ENCODE assay signal across 8 mouse cellular contexts in the genomic region with DNA sequence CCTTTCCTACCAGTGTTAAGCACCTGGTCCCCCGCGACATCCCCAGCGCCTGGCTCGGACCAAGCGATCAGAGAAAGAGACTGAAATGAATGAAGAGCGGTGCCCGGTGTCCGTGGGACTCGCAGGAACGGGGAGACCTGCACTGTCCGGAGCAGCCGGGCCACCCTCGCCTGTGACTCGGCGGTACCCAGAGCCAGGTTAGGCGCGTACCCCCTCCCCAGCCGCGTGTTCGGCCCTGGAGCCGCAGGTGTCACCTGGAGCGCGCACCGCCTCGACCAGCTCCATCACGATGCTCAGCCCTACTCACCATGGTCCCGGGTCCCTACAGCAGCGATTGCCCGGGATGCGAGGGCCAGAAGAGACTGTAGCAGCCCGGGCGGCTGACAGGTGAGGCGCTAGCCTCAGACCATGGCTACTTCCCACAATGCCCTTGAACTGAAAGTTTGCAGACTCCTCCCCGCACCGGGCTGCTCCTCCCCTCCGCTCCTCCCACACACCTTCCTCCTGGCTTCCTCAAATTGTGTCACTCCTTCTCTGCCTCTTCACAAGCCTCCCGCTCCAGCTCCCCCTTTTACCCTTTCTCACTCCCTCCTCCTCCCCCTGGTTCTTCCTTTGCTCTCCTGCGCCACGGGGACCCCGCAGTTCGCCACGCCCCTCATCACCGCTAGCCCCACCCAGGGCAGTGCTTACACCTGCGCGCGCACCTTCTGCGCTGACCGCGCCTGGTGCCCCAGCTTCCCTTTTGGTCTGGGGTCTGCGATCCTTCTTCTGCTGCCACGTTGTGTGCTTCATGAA. TPM values are rescaled to one million over a fixed set of nuclear protein-coding genes. Genes with fewer than 3 reads are reported as not detected.
DNase-seq lines count a peak whose midpoint lies in the region; ATAC-seq and TF ChIP-seq lines count a peak whose summit lies in the region.

A gene (minus strand): TSS at position 430 of the 795 bp plus-strand sequence.

- H3K4me3 ChIP-seq in heart, adult 2 months, result peak within 1 kb of the TSS; percentile 39
- H3K4me3 ChIP-seq in liver, embryonic 13.5 days (replicated peaks), result peak within 1 kb of the TSS; percentile 76

- peak within 1 kb of the TSS; percentile 29; the same call in 1 of the 2 replicates for H3K9ac ChIP-seq in heart, adult 2 months (ENCODE audit: low read depth, low read length)
- H3K9ac ChIP-seq in liver, embryonic 13.5 days, result peak within 1 kb of the TSS; percentile 72

- intact Hi-C loops in heart, adult 2 months (cut with DNase I), result no loop called here

- no peaks in the 10 kb centered on the region for H3K9me3 ChIP-seq in liver, embryonic 13.5 days (replicated peaks)

- ATAC-seq in liver, embryonic 13.5 days (ENCODE audit: low read depth), result peak; percentile 96

- TF ChIP-seq EP300 in heart, adult 2 months (IDR thresholded peaks at IDR 0.05; ENCODE audit: insufficient read depth, low read depth, low read length), result no peak

- H3K4me2 ChIP-seq in liver, embryonic 13.5 days, result peak within 1 kb of the TSS; percentile 92

- H3K27me3 ChIP-seq in heart, adult 2 months (ENCODE audit: control insufficient read depth, insufficient read depth, low read length), result peaks cover 6% of the 10 kb centered on the region
- peaks cover 21% of the 10 kb centered on the region for H3K27me3 ChIP-seq in liver, embryonic 13.5 days
- H3K27me3 ChIP-seq in splenic B cell, adult 2 months (ENCODE audit: control insufficient read depth, insufficient read depth, low read length, poor library complexity, severe bottlenecking), result no peaks in the 10 kb centered on the region

- no peaks in the 10 kb centered on the region for H3K79me2 ChIP-seq in heart, adult 2 months (replicated peaks; ENCODE audit: control insufficient read depth, insufficient read depth, low read length)

- TF ChIP-seq POLR2A in heart, adult 2 months (IDR thresholded peaks at IDR 0.05; ENCODE audit: insufficient read depth, low read depth, low read length), result no peak

- TF ChIP-seq CTCF in heart, adult 2 months (IDR thresholded peaks at IDR 0.05), result no peak

- DNase-seq in heart, adult 11 months, result peak; percentile 92
- DNase-seq in heart, adult 8-10 months (ENCODE audit: low spot score), result no peak
- peak; percentile 58 to 60 for DNase-seq in cerebellum, postnatal 36 days
- DNase-seq in heart, adult 2 months, result peak; percentile 30 to 59
- peak; percentile 83 for DNase-seq in kidney, adult 9 months
- DNase-seq in liver, embryonic 13.5 days, result peak; percentile 59
- DNase-seq in naive thymus-derived CD4-positive, alpha-beta T cell, adult 2 months (ENCODE audit: low read depth), result peak; percentile 84
- peak; percentile 89 for DNase-seq in splenic B cell, adult 2 months (ENCODE audit: low read depth, low spot score)

- H3K27ac ChIP-seq in heart, adult 2 months, result no peak within 1 kb of the TSS
- H3K27ac ChIP-seq in liver, embryonic 13.5 days, result no peak within 1 kb of the TSS

- H3K4me1 ChIP-seq in heart, adult 2 months (ENCODE audit: control insufficient read depth, insufficient read depth, low read length), result no peaks in the 10 kb centered on the region
- H3K4me1 ChIP-seq in liver, embryonic 13.5 days (replicated peaks), result peaks cover 24% of the 10 kb centered on the region

- no peaks in the 10 kb centered on the region for H3K36me3 ChIP-seq in heart, adult 2 months (ENCODE audit: control insufficient read depth, insufficient read depth, low read length)
- no peaks in the 10 kb centered on the region for H3K36me3 ChIP-seq in liver, embryonic 13.5 days
- no peaks in the 10 kb centered on the region for H3K36me3 ChIP-seq in splenic B cell, adult 2 months (ENCODE audit: control insufficient read depth, insufficient read depth, low read length, poor library complexity, severe bottlenecking)

- WGBS in heart, adult 2 months, result 2% methylated on average over 51 of the region's 51 CpGs
- under 1% methylated on average over 51 of the region's 51 CpGs for WGBS in liver, embryonic 13.5 days (ENCODE audit: insufficient replicate concordance)

RNA-seq across cellular contexts. Expression of the gene that starts here (rescaled TPM):
- total RNA-seq in heart, adult 8-10 months (2022), result under 1 TPM; 0.20 to 0.41 (median 0.28) TPM
- under 1 TPM; 0.20 to 0.29 TPM for total RNA-seq in heart, adult 2 months (2021)
- polyA plus RNA-seq in heart, adult 2 months (2012; rRNA removed), result 0.12 and 2.9 TPM in 2 replicates
- 0.20 and 0.23 TPM in 2 replicates for polyA plus RNA-seq in liver, embryonic 13.5 days (2015; fragmentation: Nextera tagmentation; extraction: Ambion mirVana)

Comparison
In these comparisons a context has a peak if more than half of its experiments do, and no peak if none do; other contexts are left out.
1. Peak in DNase-seq, ATAC-seq, H3K4me3 ChIP-seq, H3K9ac ChIP-seq and H3K4me2 ChIP-seq in liver, embryonic 13.5 days; RNA of the gene not detected or under 1 TPM.